Mouse (Mus musculus) kidney, adult 9 months (tissue): ENCODE measurements around the gene Tpm1.
A peak's percentile ranks its signal among the peaks of the same experiment; 100 is the strongest.

ENCODE experiments used
- DNase-seq: peaks from one replicate; pipeline ENCODE4 v3.0.0; 2022

Gene Tpm1

GRCm38 (mm10) chr9:66978468-66978867 is 70.7 kb downstream of the Tpm1 start:
- DNase-seq, result no peak

GRCm38 (mm10) chr9:66977982-66978381 is 71.2 kb downstream of the Tpm1 start:
- no peak for DNase-seq

GRCm38 (mm10) chr9:66977121-66977520 is 72.1 kb downstream of the Tpm1 start:
- DNase-seq, result no peak

- peak; percentile 97 for DNase-seq
Observed at GRCm38 (mm10) chr9:66975239-66975645, 74.0 kb downstream of the Tpm1 start, which contains the start of gene Lactb. Gene Lactb (minus strand): TSS chr9:66975484.

GRCm38 (mm10) chr9:66974721-66975225 is 74.4 kb downstream of the Tpm1 start:
- peak; percentile 91 for DNase-seq
